Mouse (Mus musculus) left cerebral cortex, postnatal 4 days (tissue): ENCODE measurements around the gene Rpl18. TPM values are rescaled to one million over a fixed set of nuclear protein-coding genes. Genes with fewer than 3 reads are reported as not detected.
A peak's percentile ranks its signal among the peaks of the same experiment; 100 is the strongest.

Source experiments
- DNase-seq: peaks from one replicate; pipeline ENCODE4 v3.0.0-alpha.2; 2022
- intact Hi-C: fragments of 180-260 bp; cut with DNase I; formaldehyde crosslinking; loops from one replicate; pipeline ENCODE4 v1.15.1; 2025
- total RNA-seq, 2 experiments: library from RNA; stranded (reverse); gene quantifications; 2 replicates each; pipeline ENCODE4 v1.2.3; 2021

The Rpl18 gene
- 100 to 1,000 TPM; 640 to 672 TPM for total RNA-seq

- intact Hi-C loops, result no loop called here
- DNase-seq, result peak; percentile 99
Observed at GRCm38 (mm10) chr7:45715090-45715708, at the start of gene Rpl18. TSS of gene Rpl18 (plus strand) at chr7:45715457.

- intact Hi-C loops, result no loop called here
- DNase-seq, result no peak
Observed at GRCm38 (mm10) chr7:45666161-45666560, 49.1 kb upstream of the Rpl18 start, which contains the start of gene Fut2. TSS of gene Fut2 (minus strand) at chr7:45666394.

GRCm38 (mm10) chr7:45667761-45668160 lies 47.5 kb upstream of the Rpl18 start:
- intact Hi-C loops, result no loop called here
- DNase-seq, result no peak

GRCm38 (mm10) chr7:45668921-45669320 lies 46.3 kb upstream of the Rpl18 start:
- no peak for DNase-seq
- intact Hi-C loops, result no loop called here

- no peak for DNase-seq
- intact Hi-C loops, result no loop called here
Observed at GRCm38 (mm10) chr7:45677627-45678295, 37.5 kb upstream of the Rpl18 start.

GRCm38 (mm10) chr7:45678513-45678912 lies 36.7 kb upstream of the Rpl18 start:
- intact Hi-C loops, result no loop called here

GRCm38 (mm10) chr7:45679966-45680621 lies 35.2 kb upstream of the Rpl18 start:
- DNase-seq, result no peak
- intact Hi-C loops, result loop anchor here (10.0 kb wide), 1 partner anchor 85 kb away; no protein-coding TSS in a partner anchor

More at GRCm38 (mm10) chr7:45678513-45678912, 36.7 kb upstream of the Rpl18 start:
- no peak for DNase-seq

GRCm38 (mm10) chr7:45681046-45681736 lies 34.1 kb upstream of the Rpl18 start:
- DNase-seq, result no peak
- intact Hi-C loops, result loop anchor here (10.0 kb wide), 1 partner anchor 86 kb away; no protein-coding TSS in a partner anchor

- intact Hi-C loops, result loop anchor here (10.0 kb wide), 1 partner anchor 88 kb away; no protein-coding TSS in a partner anchor
- DNase-seq, result peak; percentile 94
Observed at GRCm38 (mm10) chr7:45682144-45683126, 32.8 kb upstream of the Rpl18 start.

GRCm38 (mm10) chr7:45683396-45684050 lies 31.7 kb upstream of the Rpl18 start, which contains the start of gene Ntn5:
TSS of gene Ntn5 (plus strand) at chr7:45684022.
- DNase-seq, result no peak
- intact Hi-C loops, result loop anchor here (10.0 kb wide), 1 partner anchor 89 kb away; no protein-coding TSS in a partner anchor

- intact Hi-C loops, result loop anchor here (10.0 kb wide), 1 partner anchor 91 kb away; no protein-coding TSS in a partner anchor
Observed at GRCm38 (mm10) chr7:45685811-45686210, 29.4 kb upstream of the Rpl18 start.

GRCm38 (mm10) chr7:45686841-45687240 lies 28.4 kb upstream of the Rpl18 start:
- intact Hi-C loops, result loop anchor here (10.0 kb wide), 1 partner anchor 92 kb away; no protein-coding TSS in a partner anchor
- DNase-seq, result no peak

More at GRCm38 (mm10) chr7:45685811-45686210, 29.4 kb upstream of the Rpl18 start:
- no peak for DNase-seq

- intact Hi-C loops, result loop anchor here (10.0 kb wide), 1 partner anchor 94 kb away; no protein-coding TSS in a partner anchor
- no peak for DNase-seq
Observed at GRCm38 (mm10) chr7:45689099-45689498, 26.2 kb upstream of the Rpl18 start.

GRCm38 (mm10) chr7:45689800-45690199 lies 25.5 kb upstream of the Rpl18 start:
- intact Hi-C loops, result loop anchor here (10.0 kb wide), 1 partner anchor 95 kb away; no protein-coding TSS in a partner anchor
- DNase-seq, result no peak

- DNase-seq, result no peak
- intact Hi-C loops, result no loop called here
Observed at GRCm38 (mm10) chr7:45692364-45692763, 22.9 kb upstream of the Rpl18 start.

GRCm38 (mm10) chr7:45693921-45694591 lies 21.2 kb upstream of the Rpl18 start, which contains the start of gene Sec1:
TSS of gene Sec1 (minus strand) at chr7:45694402.
- DNase-seq, result no peak

GRCm38 (mm10) chr7:45695098-45695497 lies 20.2 kb upstream of the Rpl18 start:
- intact Hi-C loops, result no loop called here
- DNase-seq, result no peak

More at GRCm38 (mm10) chr7:45693921-45694591, 21.2 kb upstream of the Rpl18 start, which contains the start of gene Sec1:
- intact Hi-C loops, result no loop called here

GRCm38 (mm10) chr7:45697894-45698293 lies 17.4 kb upstream of the Rpl18 start:
- intact Hi-C loops, result no loop called here
- DNase-seq, result no peak
